Mouse (Mus musculus) CD4-positive, CD25-positive, alpha-beta regulatory T cell, adult 2 months (primary cell): ENCODE results near the gene Nanp.

Experiments used
- DNase-seq: peaks from one replicate; pipeline ENCODE4 v3.0.0-alpha.2; 2012; ENCODE audit warnings: low read depth, low spot score

Gene Nanp

DNA sequence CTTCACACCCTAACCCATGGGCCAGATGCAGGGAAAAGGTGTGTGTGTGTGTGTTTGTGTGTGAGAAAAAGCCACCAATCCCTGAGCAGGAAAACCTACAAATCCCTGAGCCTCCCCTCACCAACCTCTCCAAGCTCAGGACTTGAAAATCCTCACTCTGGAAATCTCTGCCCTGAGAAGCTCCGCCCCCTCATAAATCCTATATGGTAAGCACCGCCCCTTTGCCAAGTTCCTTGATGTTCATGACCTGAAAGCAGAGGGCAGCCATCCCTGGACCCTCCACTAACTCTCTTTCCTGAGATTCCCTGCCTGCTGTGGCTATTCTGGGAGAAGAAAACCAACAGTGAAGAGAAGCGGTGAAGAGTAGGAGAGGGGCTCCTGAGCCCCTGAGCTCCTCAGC lies 40.2 kb downstream of the Nanp start:
- no peak for DNase-seq

DNA sequence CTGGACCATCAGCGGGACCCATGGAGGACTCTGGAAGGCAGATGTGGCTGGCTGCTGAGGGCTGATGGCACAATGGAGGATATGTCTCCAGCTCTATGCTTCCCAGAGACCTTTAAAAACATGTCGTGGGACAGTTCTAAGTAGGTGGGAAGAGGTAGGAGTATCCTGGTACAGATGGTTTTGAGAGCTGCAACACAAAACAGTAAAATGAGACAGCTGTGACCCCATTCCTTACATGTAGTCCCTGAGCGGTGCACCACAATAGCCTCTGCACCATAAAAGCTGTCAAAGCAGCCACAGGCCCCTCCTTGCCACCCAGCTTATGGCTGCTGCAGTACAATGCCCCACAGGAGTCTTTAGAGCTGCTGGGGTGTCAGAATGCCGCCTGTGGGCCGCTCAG lies 41.6 kb downstream of the Nanp start:
- DNase-seq: no peak

DNA sequence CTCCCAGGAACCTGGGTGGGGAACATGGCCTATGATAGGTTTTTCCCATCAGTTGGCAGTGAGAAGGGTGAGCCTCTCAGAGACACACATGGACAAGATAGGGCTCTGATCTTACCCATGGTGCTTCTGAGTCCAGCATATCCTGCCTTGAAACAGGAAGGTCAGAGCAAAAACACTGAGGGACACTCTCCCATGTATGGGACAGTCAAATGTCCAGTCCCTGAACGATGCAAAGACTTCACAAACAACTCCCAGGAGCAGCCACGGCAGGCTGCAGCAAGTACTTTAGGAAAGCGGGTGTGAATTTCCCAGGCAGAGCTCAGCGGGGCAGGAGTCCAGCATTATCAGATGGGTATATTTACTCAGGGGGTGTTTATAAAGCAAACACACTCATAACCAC lies 43.9 kb downstream of the Nanp start:
- no peak for DNase-seq

DNA sequence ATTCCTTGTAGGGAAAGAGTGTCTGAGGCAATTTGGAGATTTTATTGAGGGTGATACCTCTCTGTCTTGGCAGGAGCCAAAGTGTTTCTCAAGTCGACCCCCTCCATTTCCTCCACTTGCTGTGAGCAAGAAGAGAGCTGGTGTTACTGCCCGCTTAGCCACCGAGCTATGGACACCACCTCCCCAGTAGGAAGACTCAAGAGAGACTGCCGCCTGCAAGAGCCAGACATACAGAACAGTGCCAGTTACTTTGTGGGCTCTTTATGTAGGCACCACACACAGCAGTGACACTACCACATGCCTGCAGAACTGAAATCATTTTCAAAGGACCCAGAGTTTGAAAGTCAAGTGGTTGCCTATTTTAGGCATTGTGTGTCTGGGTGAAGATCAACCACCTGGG lies 48.1 kb downstream of the Nanp start:
- no peak for DNase-seq

DNA sequence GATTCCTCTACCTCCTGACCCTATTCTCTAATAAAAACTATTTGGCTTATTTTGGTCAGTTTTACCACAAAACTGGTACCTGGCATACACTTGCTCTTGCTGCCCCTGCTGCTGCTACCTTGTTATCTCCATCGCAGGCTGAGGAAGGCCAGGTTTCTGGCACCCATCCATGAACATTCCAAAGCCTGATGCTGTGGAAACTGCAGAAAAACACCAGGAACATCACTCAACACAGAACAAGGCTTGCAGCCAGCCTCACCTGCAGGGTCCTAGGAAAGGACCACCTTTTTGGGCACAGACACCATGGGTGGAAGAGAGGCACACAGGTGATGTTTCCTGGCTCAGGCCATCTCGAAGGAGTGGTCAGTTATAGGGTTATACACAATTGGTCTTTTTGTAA lies 48.7 kb downstream of the Nanp start:
- DNase-seq: no peak

DNA sequence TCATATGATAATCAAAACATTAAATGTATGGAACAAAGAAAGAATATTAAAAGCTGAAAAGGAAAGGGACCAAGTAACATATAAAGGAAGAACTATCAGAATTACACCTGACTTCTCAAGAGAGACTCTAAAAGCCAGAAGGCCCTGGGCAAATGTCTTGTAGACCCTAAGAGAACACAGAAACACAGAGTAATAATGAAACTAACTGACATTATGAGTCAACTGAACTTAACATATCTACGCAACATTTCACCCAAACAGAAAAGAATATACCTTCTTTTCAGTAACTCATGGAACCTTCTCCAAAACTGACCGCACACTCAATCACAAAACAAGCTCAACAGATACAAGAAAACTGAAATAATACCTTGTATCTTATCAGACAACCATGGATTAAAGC lies 53.8 kb downstream of the Nanp start:
- DNase-seq: no peak

DNA sequence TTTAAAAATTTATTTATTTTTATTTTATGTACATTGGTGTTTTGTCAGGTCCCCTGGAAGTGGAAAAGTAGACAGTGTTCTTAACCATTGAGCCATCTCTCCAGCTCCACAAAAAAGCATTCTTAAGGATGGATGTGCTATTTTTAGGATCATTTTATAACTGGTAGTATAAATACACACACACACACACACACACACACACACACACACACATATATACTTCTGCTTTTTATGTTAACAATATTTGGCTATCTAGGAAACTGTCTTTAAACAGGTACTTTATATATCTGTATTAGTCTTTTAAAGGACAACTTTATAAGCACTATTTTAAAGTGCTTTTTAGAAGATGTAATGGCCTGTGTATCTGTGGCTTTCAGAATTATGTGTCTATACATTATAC lies 57.1 kb downstream of the Nanp start:
- no peak for DNase-seq

DNA sequence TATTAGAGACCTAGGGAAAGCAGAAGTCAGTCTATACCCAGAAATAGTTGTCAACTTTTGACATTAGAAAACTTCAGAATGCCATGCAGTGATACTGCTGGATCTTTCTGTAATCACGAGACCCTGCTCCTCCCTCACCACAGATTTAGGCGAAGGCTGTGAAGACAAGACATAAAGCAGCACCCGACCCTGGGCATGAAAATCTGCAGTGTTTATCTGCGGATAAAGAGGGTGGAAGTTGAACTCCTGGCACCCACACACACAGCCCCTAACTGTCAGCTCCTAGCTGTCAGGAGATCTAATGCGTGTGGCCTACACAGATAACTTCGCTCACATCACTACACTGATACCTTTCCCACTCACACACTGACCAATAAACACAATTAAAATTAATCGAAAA lies 57.7 kb downstream of the Nanp start:
- no peak for DNase-seq

DNA sequence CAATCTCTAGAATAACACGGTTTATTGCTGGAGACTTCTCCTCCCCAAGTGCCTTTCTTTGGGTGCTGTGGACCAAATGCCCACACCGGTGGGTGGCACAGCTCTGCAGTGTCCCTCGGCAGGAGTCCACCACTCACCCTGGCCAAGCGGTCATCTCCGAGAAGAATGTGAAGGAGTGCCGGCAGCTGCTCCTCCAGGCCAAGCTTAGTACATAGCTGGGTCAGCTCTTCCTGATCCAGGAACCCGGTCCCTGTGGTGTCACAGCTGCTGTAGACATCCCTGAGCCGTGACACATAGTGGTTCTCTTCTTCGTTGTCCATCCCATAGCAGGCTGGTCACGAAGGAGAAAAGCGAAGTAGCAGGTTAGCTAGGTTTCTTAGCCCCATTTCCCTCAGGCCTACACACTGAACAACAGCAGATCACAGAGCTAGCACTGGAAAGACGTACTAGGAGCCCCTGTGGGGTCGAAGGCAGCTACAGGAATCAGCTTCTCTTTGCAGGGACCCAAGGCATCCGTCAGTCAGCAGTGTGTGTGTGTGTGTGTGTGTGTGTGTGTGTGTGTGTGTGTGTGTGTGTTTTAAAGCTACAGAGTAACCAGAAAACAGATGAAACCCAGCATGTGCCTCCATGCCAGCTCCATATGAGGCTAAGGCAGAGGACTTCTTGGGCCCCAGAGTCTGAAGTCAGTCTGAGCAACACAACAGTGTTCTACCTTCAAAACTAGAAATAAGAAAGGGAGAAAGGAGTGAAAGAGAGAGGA lies 59.2 kb downstream of the Nanp start:
- DNase-seq: no peak
